8 mouse cellular contexts compared by ENCODE assay signal in genomic region chr13:63565320-63566017, GRCm38 (mm10). TPM values are rescaled to one million over a fixed set of nuclear protein-coding genes. Genes with fewer than 3 reads are reported as not detected.
A peak's percentile ranks its signal among the peaks of the same experiment; 100 is the strongest.
DNase-seq lines count a peak whose midpoint lies in the region; ATAC-seq and TF ChIP-seq lines count a peak whose summit lies in the region.

No protein-coding gene starts in this region.

- no peak for TF ChIP-seq CTCF in gastrocnemius, adult 2 months (IDR thresholded peaks at IDR 0.05)

- under 1% methylated on average over 96 of the region's 99 CpGs for WGBS in limb, embryonic 13.5 days
- under 1% methylated on average over 91 of the region's 99 CpGs for WGBS in neural tube, embryonic 12.5 days

- no peaks in the 10 kb centered on the region for H3K4me1 ChIP-seq in brown adipose tissue, adult 24 weeks (ENCODE audit: control insufficient read depth, insufficient read depth, insufficient read length, low read length)
- H3K4me1 ChIP-seq in limb, embryonic 13.5 days = peaks cover 34% of the 10 kb centered on the region
- peaks cover 32% of the 10 kb centered on the region for H3K4me1 ChIP-seq in neural tube, embryonic 12.5 days

- peak overlapping the region; percentile 98 for H3K4me2 ChIP-seq in limb, embryonic 13.5 days (replicated peaks)
- peak overlapping the region; percentile 90 for H3K4me2 ChIP-seq in neural tube, embryonic 12.5 days (replicated peaks)

- peak overlapping the region; percentile 99 for H3K9ac ChIP-seq in limb, embryonic 13.5 days
- peak overlapping the region; percentile 100 for H3K9ac ChIP-seq in neural tube, embryonic 12.5 days

- H3K36me3 ChIP-seq in limb, embryonic 13.5 days = peaks cover 5% of the 10 kb centered on the region; the same call in 1 of the 2 replicates
- H3K36me3 ChIP-seq in neural tube, embryonic 12.5 days = no peaks in the 10 kb centered on the region

- H3K4me3 ChIP-seq in gastrocnemius, adult 2 months = peak overlapping the region; percentile 79
- H3K4me3 ChIP-seq in brown adipose tissue, adult 24 weeks (ENCODE audit: insufficient read depth, low read depth, low read length) = peak overlapping the region; percentile 78
- peak overlapping the region; percentile 97 for H3K4me3 ChIP-seq in limb, embryonic 13.5 days
- H3K4me3 ChIP-seq in neural tube, embryonic 12.5 days = peak overlapping the region; percentile 99

- no peaks in the 10 kb centered on the region for H3K9me3 ChIP-seq in limb, embryonic 13.5 days
- H3K9me3 ChIP-seq in neural tube, embryonic 12.5 days = no peaks in the 10 kb centered on the region

- intact Hi-C loops in gastrocnemius, adult 2 months (cut with DNase I) = loop anchor here (5.0 kb wide), 2 partner anchors 77 to 252 kb away; partner anchors contain the start of gene Ercc6l2
- intact Hi-C loops in gastrocnemius, postnatal 14 days (cut with DNase I; ENCODE audit: low total_unique reads) = no loop called here

- DNase-seq in gastrocnemius, adult 2 months = peak; percentile 61
- no peak for DNase-seq in gastrocnemius, postnatal 25 days
- peak; percentile 54 for DNase-seq in CD4-positive helper T cell, adult 2 months (ENCODE audit: low read depth, low spot score)
- DNase-seq in gastrocnemius, postnatal 14 days = peak; percentile 39

- H3K27me3 ChIP-seq in limb, embryonic 13.5 days = peaks cover 17% of the 10 kb centered on the region; the same call in 1 of the 2 replicates
- H3K27me3 ChIP-seq in neural tube, embryonic 12.5 days (replicated peaks) = peaks cover 6% of the 10 kb centered on the region; the same call in 1 of the 2 replicates

- peak overlapping the region; percentile 94 for H3K27ac ChIP-seq in gastrocnemius, adult 2 months
- peak overlapping the region; percentile 92 for H3K27ac ChIP-seq in brown adipose tissue, adult 24 weeks (replicated peaks; ENCODE audit: low read depth, low read length)
- peak overlapping the region; percentile 100 for H3K27ac ChIP-seq in limb, embryonic 13.5 days
- peak overlapping the region; percentile 99 for H3K27ac ChIP-seq in neural tube, embryonic 12.5 days

- no peak for ATAC-seq in limb, embryonic 13.5 days (ENCODE audit: low FRiP score, low read depth)
- no peak for ATAC-seq in neural tube, embryonic 12.5 days (ENCODE audit: low FRiP score, low read depth)
- no peak for ATAC-seq in activated CD4-positive, CD25-positive, alpha-beta regulatory T cell, adult 4 months

RNA-seq across cellular contexts. Expression of gene Ptch1, which starts 7.9 kb away (rescaled TPM):
- 10 to 100 TPM in 1 of 2 experiments, 1 to 10 TPM in 1; 8.0 to 13.0 TPM for total RNA-seq in gastrocnemius, adult 2 months (2021)
- total RNA-seq in gastrocnemius, postnatal 25 days (2021) = 10 to 100 TPM in 1 of 2 experiments, 1 to 10 TPM in 1; 9.9 to 11.2 TPM
- 4.8 and 7.9 TPM in 2 replicates for polyA plus RNA-seq in brown adipose tissue, adult 24 weeks (2012; ENCODE audit: insufficient read depth, insufficient read length, missing spikeins)
- 10 to 100 TPM; 10.3 to 15.2 TPM for total RNA-seq in gastrocnemius, postnatal 14 days (2021)
- 27.4 and 30.0 TPM in 2 replicates for polyA plus RNA-seq in limb, embryonic 13.5 days (2015; fragmentation: Nextera tagmentation; extraction: Ambion mirVana)
- polyA plus RNA-seq in neural tube, embryonic 12.5 days (2016; fragmentation: Nextera tagmentation; extraction: Ambion mirVana) = 22.6 and 23.9 TPM in 2 replicates
- polyA plus RNA-seq in activated CD4-positive, CD25-positive, alpha-beta regulatory T cell, adult 4 months (2017; shearing (Covaris generic)) = 10 to 100 TPM; 10.2 to 10.3 TPM
